Mouse (Mus musculus): ENCODE data around the gene Lrpap1. TPM values are rescaled to one million over a fixed set of nuclear protein-coding genes. Genes with fewer than 3 reads are reported as not detected.

Gene Lrpap1
- polyA plus RNA-seq, 1 experiment: 20.8 TPM

GRCm38 (mm10) chr5:35120024-35120423, 14.5 kb upstream of the Lrpap1 start:
- TF ChIP-seq POLR2A (IDR thresholded peaks at IDR 0.05; ENCODE audit: low read depth, low read length): no peak
- no peak for TF ChIP-seq CTCF (IDR thresholded peaks at IDR 0.05; ENCODE audit: extremely low read depth, insufficient read length, insufficient replicate concordance, low read depth, low read length)
- H3K27me3 ChIP-seq (ENCODE audit: control insufficient read depth, insufficient read depth, low read length): no peaks in the 10 kb centered on the region

DNA sequence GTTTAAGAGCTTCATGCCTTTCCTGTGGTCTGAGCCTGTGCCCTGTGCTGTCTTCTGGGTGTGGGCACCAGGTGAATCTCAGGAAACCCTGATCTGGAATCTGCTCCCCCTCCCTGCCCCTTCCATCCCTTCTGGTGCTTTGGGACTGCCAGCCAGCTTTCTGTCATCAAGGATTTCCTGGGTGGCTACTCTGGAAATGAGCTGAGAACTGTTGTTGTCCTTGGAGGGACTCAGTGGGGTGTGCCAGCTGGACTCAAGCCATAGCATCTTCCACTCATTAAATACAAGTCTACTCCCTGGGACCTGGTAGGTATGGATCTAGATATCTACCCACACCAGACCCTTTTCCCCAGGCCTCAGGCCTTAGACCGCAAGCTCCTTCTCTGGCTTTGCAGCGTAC, 12.9 kb upstream of the Lrpap1 start:
- WGBS: 99% methylated on average over 2 of the region's 2 CpGs
- H3K27me3 ChIP-seq (ENCODE audit: control insufficient read depth, insufficient read depth, low read length): no peaks in the 10 kb centered on the region
- H3K36me3 ChIP-seq (ENCODE audit: control insufficient read depth, insufficient read depth, low read length): no peaks in the 10 kb centered on the region
- no peaks in the 10 kb centered on the region for H3K4me1 ChIP-seq (ENCODE audit: control insufficient read depth, insufficient read depth, insufficient read length, low read length)
- H3K27ac ChIP-seq (ENCODE audit: insufficient read depth, low read depth, low read length): no peak overlapping the region
- H3K4me3 ChIP-seq (ENCODE audit: low read depth, low read length): no peak overlapping the region
- TF ChIP-seq POLR2A (IDR thresholded peaks at IDR 0.05; ENCODE audit: low read depth, low read length) (no peak), CTCF (IDR thresholded peaks at IDR 0.05; ENCODE audit: extremely low read depth, insufficient read length, insufficient replicate concordance, low read depth, low read length) (no peak)

More at GRCm38 (mm10) chr5:35120024-35120423, 14.5 kb upstream of the Lrpap1 start:
- no peaks in the 10 kb centered on the region for H3K36me3 ChIP-seq (ENCODE audit: control insufficient read depth, insufficient read depth, low read length)
- H3K4me1 ChIP-seq (ENCODE audit: control insufficient read depth, insufficient read depth, insufficient read length, low read length): no peaks in the 10 kb centered on the region
- 81% methylated on average over 8 of the region's 8 CpGs for WGBS
- H3K4me3 ChIP-seq (ENCODE audit: low read depth, low read length): no peak overlapping the region
- no peak overlapping the region for H3K27ac ChIP-seq (ENCODE audit: insufficient read depth, low read depth, low read length)

GRCm38 (mm10) chr5:35117633-35118032, 12.1 kb upstream of the Lrpap1 start:
- no peak overlapping the region for H3K4me3 ChIP-seq (ENCODE audit: low read depth, low read length)
- H3K27ac ChIP-seq (ENCODE audit: insufficient read depth, low read depth, low read length): no peak overlapping the region
- TF ChIP-seq POLR2A (IDR thresholded peaks at IDR 0.05; ENCODE audit: low read depth, low read length) (no peak), CTCF (IDR thresholded peaks at IDR 0.05; ENCODE audit: extremely low read depth, insufficient read length, insufficient replicate concordance, low read depth, low read length) (no peak)
- H3K4me1 ChIP-seq (ENCODE audit: control insufficient read depth, insufficient read depth, insufficient read length, low read length): no peaks in the 10 kb centered on the region
- H3K36me3 ChIP-seq (ENCODE audit: control insufficient read depth, insufficient read depth, low read length): no peaks in the 10 kb centered on the region
- H3K27me3 ChIP-seq (ENCODE audit: control insufficient read depth, insufficient read depth, low read length): no peaks in the 10 kb centered on the region
- 51% methylated on average over 3 of the region's 3 CpGs for WGBS

- TF ChIP-seq CTCF (IDR thresholded peaks at IDR 0.05; ENCODE audit: extremely low read depth, insufficient read length, insufficient replicate concordance, low read depth, low read length): no peak
- TF ChIP-seq POLR2A (IDR thresholded peaks at IDR 0.05; ENCODE audit: low read depth, low read length): no peak
- H3K36me3 ChIP-seq (ENCODE audit: control insufficient read depth, insufficient read depth, low read length): no peaks in the 10 kb centered on the region
- 36% methylated on average over 3 of the region's 3 CpGs for WGBS
Observed at GRCm38 (mm10) chr5:35116002-35116401, 10.4 kb upstream of the Lrpap1 start.

GRCm38 (mm10) chr5:35112444-35112843, 6.9 kb upstream of the Lrpap1 start:
- H3K4me3 ChIP-seq (ENCODE audit: low read depth, low read length): no peak overlapping the region
- no peak overlapping the region for H3K27ac ChIP-seq (ENCODE audit: insufficient read depth, low read depth, low read length)
- 68% methylated on average over 4 of the region's 4 CpGs for WGBS
- no peaks in the 10 kb centered on the region for H3K4me1 ChIP-seq (ENCODE audit: control insufficient read depth, insufficient read depth, insufficient read length, low read length)
- TF ChIP-seq POLR2A (IDR thresholded peaks at IDR 0.05; ENCODE audit: low read depth, low read length) (no peak), CTCF (IDR thresholded peaks at IDR 0.05; ENCODE audit: extremely low read depth, insufficient read length, insufficient replicate concordance, low read depth, low read length) (no peak)
- H3K36me3 ChIP-seq (ENCODE audit: control insufficient read depth, insufficient read depth, low read length): no peaks in the 10 kb centered on the region
- H3K27me3 ChIP-seq (ENCODE audit: control insufficient read depth, insufficient read depth, low read length): no peaks in the 10 kb centered on the region

More at GRCm38 (mm10) chr5:35116002-35116401, 10.4 kb upstream of the Lrpap1 start:
- Histone ChIP-seq H3K4me1 (ENCODE audit: control insufficient read depth, insufficient read depth, insufficient read length, low read length) (no peaks in the 10 kb centered on the region), H3K27me3 (ENCODE audit: control insufficient read depth, insufficient read depth, low read length) (no peaks in the 10 kb centered on the region), H3K27ac (ENCODE audit: insufficient read depth, low read depth, low read length) (no peak overlapping the region), H3K4me3 (ENCODE audit: low read depth, low read length) (no peak overlapping the region)

GRCm38 (mm10) chr5:35105922-35106298, 344 bp upstream of the Lrpap1 start:
- Histone ChIP-seq H3K36me3 (ENCODE audit: control insufficient read depth, insufficient read depth, low read length) (peaks cover 5% of the 10 kb centered on the region; the same call in 1 of the 2 replicates), H3K27ac (ENCODE audit: insufficient read depth, low read depth, low read length) (no peak overlapping the region), H3K27me3 (ENCODE audit: control insufficient read depth, insufficient read depth, low read length) (no peaks in the 10 kb centered on the region), H3K4me3 (ENCODE audit: low read depth, low read length) (peak overlapping the region; percentile 96), H3K4me1 (ENCODE audit: control insufficient read depth, insufficient read depth, insufficient read length, low read length) (peaks cover 10% of the 10 kb centered on the region; the same call in 1 of the 2 replicates)
- no peak for TF ChIP-seq POLR2A (IDR thresholded peaks at IDR 0.05; ENCODE audit: low read depth, low read length)
- no peak for TF ChIP-seq CTCF (IDR thresholded peaks at IDR 0.05; ENCODE audit: extremely low read depth, insufficient read length, insufficient replicate concordance, low read depth, low read length)
- 1% methylated on average over 11 of the region's 11 CpGs for WGBS

- H3K27ac ChIP-seq (ENCODE audit: insufficient read depth, low read depth, low read length): no peak overlapping the region
- TF ChIP-seq CTCF (IDR thresholded peaks at IDR 0.05; ENCODE audit: extremely low read depth, insufficient read length, insufficient replicate concordance, low read depth, low read length) (no peak), POLR2A (IDR thresholded peaks at IDR 0.05; ENCODE audit: low read depth, low read length) (no peak)
- 72% methylated on average over 8 of the region's 8 CpGs for WGBS
Observed at GRCm38 (mm10) chr5:35104183-35104959, 1.2 kb downstream of the Lrpap1 start.

More at GRCm38 (mm10) chr5:35104183-35104959, 1.2 kb downstream of the Lrpap1 start:
- Histone ChIP-seq H3K27me3 (ENCODE audit: control insufficient read depth, insufficient read depth, low read length) (no peaks in the 10 kb centered on the region), H3K4me3 (ENCODE audit: low read depth, low read length) (no peak overlapping the region), H3K36me3 (ENCODE audit: control insufficient read depth, insufficient read depth, low read length) (peaks cover 13% of the 10 kb centered on the region), H3K4me1 (ENCODE audit: control insufficient read depth, insufficient read depth, insufficient read length, low read length) (peaks cover 10% of the 10 kb centered on the region; the same call in 1 of the 2 replicates)
